Mouse (Mus musculus) liver, embryonic 18 days (tissue): ENCODE measurements around the gene Rubcnl. TPM values are rescaled to one million over a fixed set of nuclear protein-coding genes. Genes with fewer than 3 reads are reported as not detected.

Source experiments
- polyA plus RNA-seq: library from polyadenylated mRNA; depleted of rRNA; stranded (reverse); fragments of >200 nt; gene quantifications from 2 replicates; pipeline ENCODE4 v1.2.3, GENCODE M21; 2012; rRNA removed

The Rubcnl gene
- 0.59 and 0.80 TPM in 2 replicates for polyA plus RNA-seq

GRCm38 (mm10) chr14:75015856-75016714 is at the start of gene Rubcnl:
Rubcnl (plus strand) TSS chr14:75016027.

Other genes starting within 250 kb of the Rubcnl start
- 3.2 and 4.1 TPM in 2 replicates for gene Lrch1, start 68.2 kb upstream of the Rubcnl start, polyA plus RNA-seq
- 0.02 TPM in 1 of 2 replicates, not detected in the other for gene Lrrc63, start 114.9 kb downstream of the Rubcnl start, polyA plus RNA-seq
- gene Lcp1, start 115.1 kb downstream of the Rubcnl start, polyA plus RNA-seq: 24.1 and 25.4 TPM in 2 replicates
- 406 and 409 TPM in 2 replicates for gene Cpb2, start 226.3 kb downstream of the Rubcnl start, polyA plus RNA-seq